Mouse (Mus musculus) kidney, adult 2 months (tissue): ENCODE results near the gene Olfr459.

Experiments used
- CTCF ChIP-seq: fragments of 200-500 bp; conservative IDR thresholded peaks from 2 replicates; pipeline ENCODE4 v1.5.1; 2011; ENCODE audit warnings: low read depth, mild to moderate bottlenecking, control low read depth, low read length, moderate library complexity, mixed read lengths; ENCODE audit not compliant: insufficient read depth, insufficient read length
- POLR2A ChIP-seq: fragments of 200-500 bp; IDR thresholded peaks from one replicate; pipeline ENCODE4 v1.6.1; 2011; ENCODE audit warnings: low read depth, low read length, control low read depth

GRCm38 (mm10) chr6:41757199-41757598 lies 17.8 kb downstream of the Olfr459 start:
- TF ChIP-seq POLR2A (no peak), CTCF (no peak)
